Mouse (Mus musculus) lung, embryonic 14.5 days (tissue): ENCODE data around the gene Qdpr. TPM values are rescaled to one million over a fixed set of nuclear protein-coding genes. Genes with fewer than 3 reads are reported as not detected.

Source experiments
- ATAC-seq: fragments of 200-750 bp; cut with Nextera tagmentation; 2 replicates; pipeline ENCODE4 v1.8.0; 2017; ENCODE audit warnings: mild to moderate bottlenecking, moderate TSS enrichment, moderate library complexity; ENCODE audit not compliant: insufficient read depth
- DNase-seq: peaks from one replicate; pipeline ENCODE4 v3.0.0-alpha.2; 2015
- H3K27ac ChIP-seq: fragments of 300-500 bp; sonication (generic); 2 replicates; pipeline ENCODE4 v1.5.1; 2014; ENCODE audit warnings: low read depth, mild to moderate bottlenecking, moderate library complexity
- H3K27me3 ChIP-seq: fragments of 300-500 bp; sonication (generic); 2 replicates; pipeline ENCODE4 v1.6.1; 2014; ENCODE audit warnings: low read length, control low read depth; ENCODE audit not compliant: insufficient read depth
- H3K36me3 ChIP-seq: fragments of 300-500 bp; sonication (generic); 2 replicates; pipeline ENCODE4 v1.6.1; 2014; ENCODE audit warnings: control low read depth; ENCODE audit not compliant: insufficient read depth
- H3K4me1 ChIP-seq: fragments of 300-500 bp; sonication (generic); 2 replicates; pipeline ENCODE4 v1.6.1; 2014; ENCODE audit warnings: antibody characterized with exemption, control low read depth; ENCODE audit not compliant: insufficient read depth
- H3K4me2 ChIP-seq: fragments of 300-500 bp; sonication (generic); 2 replicates; pipeline ENCODE4 v1.6.1; 2014; ENCODE audit warnings: mild to moderate bottlenecking
- H3K4me3 ChIP-seq: fragments of 300-500 bp; sonication (generic); 2 replicates; pipeline ENCODE4 v1.5.1; 2014; ENCODE audit warnings: low read depth, low read length
- H3K9ac ChIP-seq: fragments of 300-500 bp; sonication (generic); 2 replicates; pipeline ENCODE4 v1.6.1; 2014
- H3K9me3 ChIP-seq: fragments of 300-500 bp; sonication (generic); 2 replicates; pipeline ENCODE4 v1.6.1; 2016; ENCODE audit warnings: low read depth, low read length, control low read depth
- CTCF ChIP-seq: IDR thresholded peaks from 2 replicates; pipeline ENCODE4 v1.5.1; 2016; ENCODE audit warnings: antibody characterized with exemption, low read depth
- WGBS: fragments of 180-500 bp; shearing (Covaris S2); extraction: QIAGEN DNeasy Blood & Tissue Kit; methylation state at CpG from one replicate; pipeline ENCODE4 v1.1.7; 2014; 5-methylcytosine and 5-hydroxymethylcytosine counted together
- polyA plus RNA-seq: library from polyadenylated mRNA; unstranded; fragments of >200 nt; fragmentation: Nextera tagmentation; extraction: Ambion mirVana; gene quantifications from 2 replicates; pipeline ENCODE4 v1.2.1, GENCODE M21; 2014

The Qdpr gene
- polyA plus RNA-seq, result 117 and 122 TPM in 2 replicates

DNA sequence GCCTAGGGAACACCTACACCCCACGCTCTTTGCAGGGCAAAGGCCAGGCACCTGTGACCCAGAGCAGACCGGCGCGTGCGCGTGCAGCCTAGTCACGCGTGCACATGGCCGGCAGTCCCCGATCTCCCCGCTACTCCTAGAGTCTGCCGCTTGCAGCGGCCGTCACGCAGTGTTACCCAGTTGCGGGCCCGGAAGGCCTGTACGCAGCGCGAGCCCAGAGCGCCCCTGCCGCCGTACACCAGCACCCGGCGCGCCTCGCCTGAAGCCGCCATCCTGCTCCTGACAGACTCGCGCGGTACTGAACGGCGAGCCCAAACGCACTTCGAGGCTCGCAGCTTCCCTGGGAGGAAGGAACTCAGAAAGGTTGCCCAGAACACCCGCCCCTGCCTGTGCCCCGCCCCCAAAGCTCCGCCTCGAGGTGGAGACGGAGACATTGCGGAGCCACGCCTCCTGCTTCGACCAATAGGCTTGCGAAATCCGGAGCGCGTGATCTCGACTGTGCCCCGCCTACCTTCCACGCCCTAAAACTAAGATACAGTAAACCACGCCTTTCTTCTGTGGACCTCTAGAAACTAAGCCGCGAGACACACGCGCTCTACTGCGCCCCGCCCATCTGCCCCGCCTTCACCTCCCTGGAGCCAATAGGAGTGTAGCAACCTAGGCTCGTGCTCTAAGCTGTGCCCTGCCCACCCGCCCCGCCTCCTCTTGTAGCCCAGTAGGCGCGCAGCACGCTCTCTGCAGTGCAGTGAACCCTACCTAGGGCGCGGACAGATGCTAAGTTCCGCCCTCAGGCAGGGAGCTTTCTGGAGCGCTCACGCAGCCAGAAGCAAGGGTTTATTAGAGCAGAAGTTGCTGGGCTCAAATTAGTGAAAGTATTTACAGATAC is at the start of gene Qdpr:
Gene Qdpr (minus strand): TSS at position 406 of the 886 bp plus-strand sequence.
- peak within 1 kb of the TSS; percentile 65 for H3K4me3 ChIP-seq
- no peaks in the 10 kb centered on the region for H3K27me3 ChIP-seq
- peak within 1 kb of the TSS; percentile 69 for H3K9ac ChIP-seq
- H3K27ac ChIP-seq, result peak within 1 kb of the TSS; percentile 52; the same call in 1 of the 2 replicates
- peak within 1 kb of the TSS; percentile 93 for H3K4me2 ChIP-seq
- no peaks in the 10 kb centered on the region for H3K9me3 ChIP-seq
- H3K36me3 ChIP-seq, result no peaks in the 10 kb centered on the region
- H3K4me1 ChIP-seq, result peaks cover 5% of the 10 kb centered on the region; the same call in 1 of the 2 replicates
- peak; percentile 100 for DNase-seq
- ATAC-seq, result peak; percentile 99
- TF ChIP-seq CTCF, result no peak
- under 1% methylated on average over 65 of the region's 70 CpGs for WGBS

DNA sequence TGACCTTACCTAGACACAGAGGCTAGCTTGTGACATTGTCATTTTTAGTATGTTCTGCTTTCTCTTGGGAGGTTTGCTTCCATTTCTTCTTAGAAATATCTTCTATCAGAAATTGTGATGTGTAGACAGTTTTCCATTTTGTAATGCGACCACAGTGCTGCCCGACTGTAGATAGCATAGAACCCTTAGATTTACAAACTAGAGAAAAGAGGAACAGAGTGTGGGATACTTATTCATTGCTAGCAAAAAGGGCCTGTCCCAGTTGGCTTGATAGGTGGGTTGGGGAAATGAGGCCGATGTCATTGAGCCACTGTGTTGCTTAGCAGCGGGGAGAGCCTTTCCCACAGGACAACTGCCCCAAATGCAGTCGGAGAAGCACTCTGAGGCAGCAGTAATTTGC is 47.5 kb upstream of the Qdpr start:
- Histone ChIP-seq H3K4me1 (no peaks in the 10 kb centered on the region), H3K27ac (no peak overlapping the region), H3K4me2 (no peak overlapping the region), H3K9me3 (no peaks in the 10 kb centered on the region), H3K36me3 (peaks cover 70% of the 10 kb centered on the region), H3K27me3 (no peaks in the 10 kb centered on the region), H3K4me3 (no peak overlapping the region), H3K9ac (no peak overlapping the region)
- no peak for TF ChIP-seq CTCF
- 88% methylated on average over 5 of the region's 5 CpGs for WGBS
- DNase-seq, result no peak
- no peak for ATAC-seq

DNA sequence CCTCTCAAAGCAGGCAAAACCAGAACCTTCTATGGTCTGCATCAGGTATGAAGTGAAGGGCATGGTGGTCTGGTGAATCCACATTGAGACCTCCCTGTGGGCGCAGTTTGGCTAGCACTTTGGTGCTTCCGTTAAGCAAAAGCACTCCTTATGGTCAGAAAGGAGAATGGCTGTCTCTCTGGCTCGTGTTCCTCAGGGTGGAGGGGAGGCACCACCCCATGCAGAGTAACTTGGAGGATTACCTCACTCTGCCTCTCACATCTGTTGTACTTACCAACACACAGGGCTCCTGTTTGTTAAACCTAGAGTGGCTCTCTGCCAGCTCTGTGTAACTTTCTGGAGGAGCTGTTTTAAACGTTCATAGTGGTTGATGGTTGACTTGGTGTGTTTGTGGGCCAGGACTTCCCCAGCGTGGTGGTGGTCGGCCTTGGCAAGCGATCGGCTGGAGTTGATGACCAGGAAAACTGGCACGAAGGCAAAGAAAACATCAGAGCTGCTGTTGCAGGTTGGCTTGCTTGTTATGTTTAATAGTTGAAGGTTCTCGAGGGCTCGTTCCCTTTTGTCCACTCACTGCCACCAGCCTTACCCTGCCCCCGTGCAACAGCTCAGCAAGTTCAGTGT is 47.0 kb upstream of the Qdpr start:
- no peaks in the 10 kb centered on the region for H3K27me3 ChIP-seq
- no peak overlapping the region for H3K9ac ChIP-seq
- 83% methylated on average over 12 of the region's 12 CpGs for WGBS
- no peak overlapping the region for H3K27ac ChIP-seq
- ATAC-seq, result no peak
- no peak for TF ChIP-seq CTCF
- no peaks in the 10 kb centered on the region for H3K9me3 ChIP-seq
- H3K4me3 ChIP-seq, result no peak overlapping the region
- no peak overlapping the region for H3K4me2 ChIP-seq
- peaks cover 65% of the 10 kb centered on the region for H3K36me3 ChIP-seq
- no peak for DNase-seq
- no peaks in the 10 kb centered on the region for H3K4me1 ChIP-seq

DNA sequence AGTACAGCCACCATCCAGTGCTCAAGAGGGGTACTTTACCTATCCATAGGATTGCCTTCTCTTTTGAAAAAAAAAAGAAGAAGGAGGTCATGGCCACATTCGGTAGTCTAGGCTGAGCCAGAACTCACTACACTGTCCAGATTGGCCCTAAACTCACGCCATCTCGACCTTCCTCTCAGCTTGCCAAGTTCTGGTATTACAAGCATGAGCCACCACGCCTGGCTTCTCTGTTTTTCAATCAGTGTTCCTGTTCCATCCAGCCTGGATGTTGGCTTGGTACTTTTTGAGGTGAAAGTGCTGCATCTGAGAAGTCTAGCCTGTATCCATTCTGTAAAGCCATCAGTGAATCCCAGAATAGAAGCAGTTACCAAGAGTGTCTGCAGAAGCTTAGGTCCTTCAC is 46.4 kb upstream of the Qdpr start:
- Histone ChIP-seq H3K4me1 (no peaks in the 10 kb centered on the region), H3K27me3 (no peaks in the 10 kb centered on the region), H3K27ac (no peak overlapping the region), H3K9me3 (no peaks in the 10 kb centered on the region), H3K4me3 (no peak overlapping the region), H3K36me3 (peaks cover 59% of the 10 kb centered on the region), H3K9ac (no peak overlapping the region), H3K4me2 (no peak overlapping the region)
- ATAC-seq (no peak), DNase-seq (no peak)
- no peak for TF ChIP-seq CTCF
- WGBS, result 86% methylated on average over 4 of the region's 4 CpGs

GRCm38 (mm10) chr5:45496042-45496441 is 46.0 kb upstream of the Qdpr start:
- TF ChIP-seq CTCF, result no peak
- no peaks in the 10 kb centered on the region for H3K9me3 ChIP-seq
- no peaks in the 10 kb centered on the region for H3K27me3 ChIP-seq
- H3K36me3 ChIP-seq, result peaks cover 56% of the 10 kb centered on the region
- H3K27ac ChIP-seq, result no peak overlapping the region
- no peak overlapping the region for H3K4me3 ChIP-seq
- no peak overlapping the region for H3K9ac ChIP-seq
- ATAC-seq, result no peak
- no peak overlapping the region for H3K4me2 ChIP-seq
- H3K4me1 ChIP-seq, result no peaks in the 10 kb centered on the region
- no peak for DNase-seq

DNA sequence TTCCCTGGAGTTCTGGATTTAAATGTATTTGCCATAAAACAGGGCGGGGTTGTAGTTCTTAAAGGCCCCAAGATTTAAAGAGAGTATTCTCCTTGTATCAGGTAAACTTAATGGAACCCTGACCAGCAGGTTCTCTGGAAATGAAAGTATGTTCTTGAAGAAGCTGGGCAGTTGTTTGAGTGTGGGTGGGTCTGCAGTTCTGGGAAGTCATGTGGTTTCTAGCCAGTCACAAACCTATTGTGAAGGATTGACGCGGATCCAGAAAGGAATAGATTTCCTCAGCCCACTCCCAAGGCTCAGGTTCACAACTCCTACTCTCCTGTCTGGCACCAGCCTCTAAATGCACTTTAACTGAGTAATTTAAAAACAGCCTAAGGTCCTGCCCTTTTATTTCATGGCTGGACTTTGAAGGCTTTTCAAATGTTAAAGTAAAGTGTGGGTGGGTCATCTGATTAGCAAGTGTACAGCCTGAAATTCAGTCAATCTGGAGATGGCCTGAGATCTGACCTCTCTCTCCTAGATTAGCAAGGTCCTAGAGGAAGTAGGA is 45.5 kb upstream of the Qdpr start:
- Histone ChIP-seq H3K27me3 (no peaks in the 10 kb centered on the region), H3K27ac (no peak overlapping the region), H3K9me3 (no peaks in the 10 kb centered on the region), H3K36me3 (peaks cover 51% of the 10 kb centered on the region), H3K4me3 (no peak overlapping the region), H3K9ac (no peak overlapping the region), H3K4me1 (no peaks in the 10 kb centered on the region), H3K4me2 (peak overlapping the region; percentile 87; the same call in 1 of the 2 replicates)
- DNase-seq, result no peak
- WGBS, result 86% methylated on average over 3 of the region's 3 CpGs
- TF ChIP-seq CTCF, result no peak
- ATAC-seq, result no peak
